Mouse (Mus musculus) liver, embryonic 16.5 days (tissue): Measurements from ENCODE around the gene Susd2. TPM values are rescaled to one million over a fixed set of nuclear protein-coding genes. Genes with fewer than 3 reads are reported as not detected.

Experiments
- ATAC-seq: fragments of 200-750 bp; cut with Nextera tagmentation; 2 replicates; pipeline ENCODE4 v1.8.0; 2017; ENCODE audit warnings: low read depth, mild to moderate bottlenecking, moderate number of reproducible peaks, moderate library complexity
- H3K27ac ChIP-seq: fragments of 300-500 bp; sonication (generic); 2 replicates; pipeline ENCODE4 v1.5.1; 2014; ENCODE audit warnings: mild to moderate bottlenecking, low read length
- H3K27me3 ChIP-seq: fragments of 300-500 bp; sonication (generic); 2 replicates; pipeline ENCODE4 v1.6.1; 2014; ENCODE audit warnings: low read depth, low read length, mixed read lengths; ENCODE audit not compliant: control insufficient read depth, insufficient read depth
- H3K36me3 ChIP-seq: fragments of 300-500 bp; sonication (generic); 2 replicates; pipeline ENCODE4 v1.6.1; 2014; ENCODE audit warnings: mild to moderate bottlenecking; ENCODE audit not compliant: control insufficient read depth, insufficient read depth
- H3K4me1 ChIP-seq: fragments of 300-500 bp; sonication (generic); 2 replicates; pipeline ENCODE4 v1.6.1; 2014; ENCODE audit warnings: low read depth, low read length, mixed read lengths; ENCODE audit not compliant: control insufficient read depth
- H3K4me2 ChIP-seq: fragments of 300-500 bp; sonication (generic); 2 replicates; pipeline ENCODE4 v1.6.1; 2014; ENCODE audit warnings: low read depth, low read length, mixed read lengths
- H3K4me3 ChIP-seq: fragments of 300-500 bp; sonication (generic); 2 replicates; pipeline ENCODE4 v1.5.1; 2014; ENCODE audit warnings: low read depth, mild to moderate bottlenecking, low read length
- H3K9ac ChIP-seq: fragments of 300-500 bp; sonication (generic); 2 replicates; pipeline ENCODE4 v1.6.1; 2014; ENCODE audit warnings: low read depth, low read length
- H3K9me3 ChIP-seq: fragments of 300-500 bp; sonication (generic); replicated peaks from 2 replicates; pipeline ENCODE4 v1.6.1; 2016; ENCODE audit warnings: low read length; ENCODE audit not compliant: control insufficient read depth
- WGBS: fragments of 180-500 bp; shearing (Covaris S2); extraction: QIAGEN DNeasy Blood & Tissue Kit; methylation state at CpG from one replicate; pipeline ENCODE4 v1.1.7; 2014; ENCODE audit not compliant: insufficient replicate concordance; 5-methylcytosine and 5-hydroxymethylcytosine counted together
- polyA plus RNA-seq: library from polyadenylated mRNA; unstranded; fragments of >200 nt; fragmentation: Nextera tagmentation; extraction: Ambion mirVana; gene quantifications from 2 replicates; pipeline ENCODE4 v1.2.1, GENCODE M21; 2015

Susd2 gene
- polyA plus RNA-seq, 1 experiment from 2014 or later = 2.3 TPM

- Histone ChIP-seq H3K9ac (no peak overlapping the region), H3K4me2 (no peak overlapping the region), H3K9me3 (no peaks in the 10 kb centered on the region), H3K27me3 (no peaks in the 10 kb centered on the region; the same call in 1 of the 2 replicates), H3K4me1 (peaks cover 7% of the 10 kb centered on the region), H3K4me3 (no peak overlapping the region), H3K36me3 (peaks cover 5% of the 10 kb centered on the region), H3K27ac (no peak overlapping the region)
- no peak for ATAC-seq
- WGBS = 77% methylated on average over 4 of the region's 4 CpGs
These were observed 18.8 kb upstream of the Susd2 start for GRCm38 (mm10) chr10:75662575-75662974.

GRCm38 (mm10) chr10:75661876-75662275 is 18.1 kb upstream of the Susd2 start:
- Histone ChIP-seq H3K27ac (no peak overlapping the region), H3K27me3 (no peaks in the 10 kb centered on the region; the same call in 1 of the 2 replicates), H3K9me3 (no peaks in the 10 kb centered on the region), H3K4me1 (peaks cover 3% of the 10 kb centered on the region), H3K36me3 (peaks cover 9% of the 10 kb centered on the region), H3K4me2 (no peak overlapping the region), H3K9ac (no peak overlapping the region), H3K4me3 (no peak overlapping the region)
- no peak for ATAC-seq
- 85% methylated on average over 3 of the region's 3 CpGs for WGBS

- no peak for ATAC-seq
- no peak overlapping the region for H3K4me2 ChIP-seq
- H3K4me1 ChIP-seq = no peaks in the 10 kb centered on the region
- H3K4me3 ChIP-seq = no peak overlapping the region
- no peak overlapping the region for H3K9ac ChIP-seq
- H3K36me3 ChIP-seq = peaks cover 12% of the 10 kb centered on the region
- no peaks in the 10 kb centered on the region for H3K27me3 ChIP-seq
- no peak overlapping the region for H3K27ac ChIP-seq
- WGBS = 86% methylated on average over 6 of the region's 6 CpGs
- no peaks in the 10 kb centered on the region for H3K9me3 ChIP-seq
These were observed 17.6 kb upstream of the Susd2 start for GRCm38 (mm10) chr10:75661381-75661780.

DNA sequence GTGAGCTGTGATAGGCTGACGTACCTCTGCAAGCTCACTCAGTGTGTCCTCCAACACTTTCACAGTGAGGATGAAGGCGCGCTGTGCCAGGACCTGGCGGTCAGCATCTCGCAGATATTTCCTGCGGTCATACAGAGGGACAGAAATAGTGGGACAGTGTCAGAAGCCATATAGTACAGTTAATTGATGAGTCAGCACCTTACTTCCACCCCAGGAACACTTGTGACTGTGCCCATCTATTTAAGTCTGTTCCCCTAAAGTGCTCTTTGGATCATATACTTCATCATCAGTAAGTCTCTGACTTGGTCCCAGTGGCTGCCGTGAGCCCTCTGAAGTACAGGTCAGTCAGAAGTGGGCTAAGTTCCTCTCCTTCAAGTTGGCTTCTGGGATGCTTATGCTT is 14.0 kb upstream of the Susd2 start:
- H3K9ac ChIP-seq = no peak overlapping the region
- no peaks in the 10 kb centered on the region for H3K4me1 ChIP-seq
- no peak for ATAC-seq
- H3K4me2 ChIP-seq = no peak overlapping the region
- no peaks in the 10 kb centered on the region for H3K9me3 ChIP-seq
- 88% methylated on average over 7 of the region's 7 CpGs for WGBS
- peaks cover 29% of the 10 kb centered on the region for H3K36me3 ChIP-seq
- H3K4me3 ChIP-seq = no peak overlapping the region
- H3K27ac ChIP-seq = no peak overlapping the region
- H3K27me3 ChIP-seq = no peaks in the 10 kb centered on the region

GRCm38 (mm10) chr10:75657165-75657564 is 13.4 kb upstream of the Susd2 start:
- H3K9ac ChIP-seq = no peak overlapping the region
- ATAC-seq = no peak
- no peak overlapping the region for H3K4me3 ChIP-seq
- WGBS = 85% methylated on average over 5 of the region's 5 CpGs
- peaks cover 36% of the 10 kb centered on the region for H3K36me3 ChIP-seq
- H3K9me3 ChIP-seq = no peaks in the 10 kb centered on the region
- no peak overlapping the region for H3K4me2 ChIP-seq
- no peak overlapping the region for H3K27ac ChIP-seq
- no peaks in the 10 kb centered on the region for H3K27me3 ChIP-seq
- no peaks in the 10 kb centered on the region for H3K4me1 ChIP-seq

DNA sequence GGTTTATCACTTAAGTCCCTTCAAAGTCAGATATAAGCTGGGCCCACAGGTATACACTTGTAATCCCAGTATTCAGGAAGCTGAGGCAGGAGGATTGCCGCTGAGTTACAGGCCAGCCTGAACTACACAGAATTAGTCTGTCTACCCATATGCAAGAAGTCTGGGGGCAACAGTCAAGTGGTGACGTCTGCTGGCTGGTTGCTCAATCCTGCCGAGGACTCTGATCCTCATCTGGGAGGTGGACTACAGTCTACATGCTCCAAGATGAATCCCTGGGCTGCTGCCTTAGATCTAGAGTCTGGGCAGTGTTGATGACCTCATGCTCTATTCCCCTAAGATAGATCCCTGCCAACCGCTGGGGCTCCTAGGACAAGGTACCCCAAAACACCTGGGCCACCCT is 10.2 kb upstream of the Susd2 start:
- Histone ChIP-seq H3K9ac (no peak overlapping the region), H3K4me3 (no peak overlapping the region), H3K36me3 (peaks cover 47% of the 10 kb centered on the region), H3K4me2 (no peak overlapping the region), H3K9me3 (no peaks in the 10 kb centered on the region), H3K27ac (no peak overlapping the region), H3K27me3 (no peaks in the 10 kb centered on the region), H3K4me1 (no peaks in the 10 kb centered on the region)
- peak; percentile 49 for ATAC-seq
- WGBS = 69% methylated on average over 4 of the region's 4 CpGs

DNA sequence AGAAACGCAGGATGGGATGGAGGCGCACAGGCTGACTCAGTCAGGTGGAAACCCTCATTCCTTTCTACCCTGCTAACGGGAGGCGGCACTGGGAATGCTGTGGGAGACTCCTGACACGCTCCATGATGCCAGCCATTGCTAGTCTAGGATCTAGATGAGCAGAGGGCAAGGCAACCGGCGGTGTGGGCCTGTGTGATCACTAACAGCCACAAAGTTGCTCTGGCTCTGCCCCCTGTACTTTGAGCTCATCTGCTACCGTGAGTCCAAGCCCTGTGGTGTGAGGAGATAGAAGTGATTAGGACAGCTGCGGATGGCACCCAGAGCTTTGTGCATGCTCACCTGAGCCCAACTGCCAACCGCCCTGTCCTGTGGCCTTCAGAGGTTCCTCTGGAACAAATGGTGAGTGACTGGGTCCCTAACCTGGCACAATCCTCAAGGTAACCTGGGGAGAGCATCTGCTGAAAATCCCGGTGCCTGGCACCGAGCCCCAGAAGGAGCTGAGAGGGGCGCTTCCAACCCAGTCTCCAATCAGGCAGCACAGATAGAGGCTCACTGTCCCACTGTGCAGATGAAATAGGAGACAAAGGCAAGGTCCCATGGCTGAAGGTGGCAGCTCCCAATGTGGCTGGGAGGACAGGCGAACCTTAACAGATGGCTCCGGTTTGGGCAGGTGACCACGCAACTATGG is 7.7 kb upstream of the Susd2 start:
- Histone ChIP-seq H3K36me3 (peaks cover 43% of the 10 kb centered on the region), H3K27ac (no peak overlapping the region), H3K9me3 (no peaks in the 10 kb centered on the region), H3K4me3 (no peak overlapping the region), H3K27me3 (no peaks in the 10 kb centered on the region), H3K4me2 (no peak overlapping the region), H3K9ac (no peak overlapping the region), H3K4me1 (no peaks in the 10 kb centered on the region)
- no peak for ATAC-seq
- 89% methylated on average over 16 of the region's 16 CpGs for WGBS

DNA sequence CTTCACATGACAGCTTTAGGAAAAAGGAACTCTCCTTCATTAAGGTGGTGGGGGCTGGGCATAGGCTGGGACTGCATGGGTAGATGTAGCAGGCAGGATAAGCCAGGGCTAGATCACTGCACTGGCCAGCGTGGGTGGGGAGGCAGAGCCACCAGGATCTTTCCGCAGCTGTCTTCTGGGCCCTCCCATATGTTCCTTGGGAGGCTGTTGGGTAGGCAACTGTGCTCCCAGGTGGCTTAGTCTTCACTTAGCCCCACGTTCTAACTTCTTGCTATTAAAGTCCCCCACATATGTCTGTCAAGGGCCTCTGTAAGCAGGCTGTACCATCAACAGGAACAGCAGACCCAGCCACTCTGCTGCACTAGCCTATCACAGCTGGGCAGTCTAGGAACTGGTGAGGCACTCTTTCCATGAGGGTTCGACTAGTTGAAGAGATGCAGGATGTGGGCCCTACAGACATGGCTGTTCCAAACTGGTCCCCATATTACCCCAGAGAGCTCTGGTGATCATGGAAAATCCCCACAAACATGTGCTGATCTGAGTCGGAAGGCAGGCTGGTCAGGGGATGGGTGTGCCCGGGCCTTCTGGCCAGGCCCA is 6.6 kb upstream of the Susd2 start:
- Histone ChIP-seq H3K9me3 (no peaks in the 10 kb centered on the region), H3K4me3 (no peak overlapping the region), H3K27ac (no peak overlapping the region), H3K4me2 (no peak overlapping the region), H3K4me1 (no peaks in the 10 kb centered on the region), H3K27me3 (no peaks in the 10 kb centered on the region), H3K9ac (no peak overlapping the region), H3K36me3 (peaks cover 38% of the 10 kb centered on the region)
- WGBS = 72% methylated on average over 6 of the region's 6 CpGs
- no peak for ATAC-seq

GRCm38 (mm10) chr10:75649406-75649995 is 5.7 kb upstream of the Susd2 start:
- ATAC-seq = no peak
- H3K9me3 ChIP-seq = no peaks in the 10 kb centered on the region
- no peak overlapping the region for H3K4me2 ChIP-seq
- H3K27ac ChIP-seq = no peak overlapping the region
- H3K4me1 ChIP-seq = peaks cover under 1% of the 10 kb centered on the region
- H3K4me3 ChIP-seq = no peak overlapping the region
- peaks cover 34% of the 10 kb centered on the region for H3K36me3 ChIP-seq
- no peaks in the 10 kb centered on the region for H3K27me3 ChIP-seq
- WGBS = 77% methylated on average over 4 of the region's 4 CpGs
- no peak overlapping the region for H3K9ac ChIP-seq
